Mouse (Mus musculus): ENCODE data around the gene Pbx1. TPM values are rescaled to one million over a fixed set of nuclear protein-coding genes. Genes with fewer than 3 reads are reported as not detected.

Pbx1 gene
- polyA plus RNA-seq, 1 experiment = 11.0 TPM

DNA sequence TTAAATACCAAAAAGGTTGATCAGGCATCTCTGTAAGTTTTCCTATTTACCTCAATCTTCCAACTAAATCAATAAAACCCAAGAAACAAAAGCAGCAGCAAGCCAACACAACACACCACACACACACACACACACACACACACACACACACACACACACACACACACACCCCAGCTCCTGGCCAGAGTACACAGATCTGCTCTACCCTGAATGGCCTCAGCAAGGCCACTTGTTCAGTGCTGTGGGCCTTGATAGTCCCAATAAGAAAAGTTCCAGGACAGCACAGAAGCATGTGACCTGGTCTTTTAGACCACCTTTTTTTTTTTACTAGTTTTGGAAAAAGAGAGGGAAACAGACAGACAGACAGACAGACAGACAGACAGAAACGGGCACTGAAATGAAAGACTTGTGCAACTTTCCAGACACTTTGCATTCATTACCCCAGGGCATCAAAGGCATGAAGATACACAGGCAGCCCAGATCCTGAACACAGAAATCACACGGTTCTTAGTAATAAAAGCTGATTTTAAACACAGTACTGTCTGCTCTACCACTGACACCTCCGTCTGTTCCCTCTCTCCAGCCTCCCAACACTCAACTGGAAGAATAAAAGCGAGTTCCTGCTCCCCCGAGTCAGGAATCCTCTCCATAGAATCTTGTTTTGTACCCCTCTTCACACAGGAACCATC, 6.9 kb downstream of the Pbx1 start:
- Histone ChIP-seq H3K36me3 (ENCODE audit: control insufficient read depth, insufficient read depth, low read length) (peaks cover 3% of the 10 kb centered on the region), H3K4me1 (ENCODE audit: control insufficient read depth, insufficient read depth, insufficient read length, low read length) (peaks cover 6% of the 10 kb centered on the region; the same call in 1 of the 2 replicates), H3K27me3 (ENCODE audit: control insufficient read depth, insufficient read depth, low read length) (no peaks in the 10 kb centered on the region), H3K4me3 (ENCODE audit: low read depth, low read length) (no peak overlapping the region), H3K27ac (ENCODE audit: insufficient read depth, low read depth, low read length) (no peak overlapping the region)
- TF ChIP-seq CTCF (IDR thresholded peaks at IDR 0.05; ENCODE audit: extremely low read depth, insufficient read length, insufficient replicate concordance, low read depth, low read length) (no peak), POLR2A (IDR thresholded peaks at IDR 0.05; ENCODE audit: low read depth, low read length) (no peak)
- WGBS = 56% methylated on average over 5 of the region's 5 CpGs

DNA sequence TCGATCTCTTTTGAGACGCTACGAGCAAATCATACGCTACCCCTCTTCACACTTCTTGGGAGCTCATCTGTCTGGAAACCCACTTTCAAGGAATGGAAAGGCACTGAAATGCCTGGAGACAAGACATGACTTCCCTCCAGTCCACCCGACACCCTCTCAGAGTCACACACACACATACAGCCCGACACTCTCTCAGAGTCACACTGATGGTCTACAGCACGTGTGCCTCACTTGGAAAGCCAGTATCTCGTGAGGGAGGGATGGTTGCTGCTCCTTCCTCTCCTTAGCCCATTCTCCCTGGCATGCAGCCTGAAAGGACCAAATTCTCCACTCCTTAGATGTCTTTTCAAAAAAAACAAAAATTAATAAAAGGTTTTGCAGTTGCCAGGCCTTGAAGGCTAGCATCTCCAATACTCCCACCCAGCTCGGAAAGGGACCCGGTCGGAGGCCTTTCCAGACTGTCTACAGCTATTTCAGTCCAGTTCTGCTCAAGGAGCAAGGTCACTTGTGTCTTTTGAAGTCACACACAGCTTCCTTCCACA, 8.6 kb downstream of the Pbx1 start:
- Histone ChIP-seq H3K4me3 (ENCODE audit: low read depth, low read length) (no peak overlapping the region), H3K27ac (ENCODE audit: insufficient read depth, low read depth, low read length) (no peak overlapping the region), H3K4me1 (ENCODE audit: control insufficient read depth, insufficient read depth, insufficient read length, low read length) (peaks cover 6% of the 10 kb centered on the region; the same call in 1 of the 2 replicates), H3K27me3 (ENCODE audit: control insufficient read depth, insufficient read depth, low read length) (no peaks in the 10 kb centered on the region), H3K36me3 (ENCODE audit: control insufficient read depth, insufficient read depth, low read length) (peaks cover 6% of the 10 kb centered on the region)
- no peak for TF ChIP-seq CTCF (IDR thresholded peaks at IDR 0.05; ENCODE audit: extremely low read depth, insufficient read length, insufficient replicate concordance, low read depth, low read length)
- TF ChIP-seq POLR2A (IDR thresholded peaks at IDR 0.05; ENCODE audit: low read depth, low read length) = no peak
- 78% methylated on average over 11 of the region's 11 CpGs for WGBS

DNA sequence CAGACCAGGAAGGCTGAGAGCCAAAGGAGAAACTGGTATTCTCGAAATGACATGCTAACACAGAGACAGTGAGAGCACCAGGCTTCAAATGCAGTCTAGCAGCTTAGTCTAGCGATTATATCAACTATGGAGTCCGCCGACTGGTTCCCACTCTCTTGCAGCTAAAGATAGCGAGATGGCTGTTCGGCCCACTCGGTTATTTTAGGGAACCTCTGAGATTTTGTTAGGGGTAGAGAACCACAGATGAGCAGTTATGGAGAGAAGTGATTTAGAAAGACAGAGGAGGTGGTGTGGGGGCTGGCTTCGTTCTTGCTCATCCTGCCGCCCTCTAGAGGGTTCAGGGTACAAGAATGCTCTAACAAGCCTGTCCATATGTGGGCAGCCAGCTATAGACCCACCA, 13.2 kb downstream of the Pbx1 start:
- Histone ChIP-seq H3K27ac (ENCODE audit: insufficient read depth, low read depth, low read length) (no peak overlapping the region), H3K27me3 (ENCODE audit: control insufficient read depth, insufficient read depth, low read length) (no peaks in the 10 kb centered on the region), H3K4me1 (ENCODE audit: control insufficient read depth, insufficient read depth, insufficient read length, low read length) (no peaks in the 10 kb centered on the region), H3K4me3 (ENCODE audit: low read depth, low read length) (no peak overlapping the region), H3K36me3 (ENCODE audit: control insufficient read depth, insufficient read depth, low read length) (peaks cover 6% of the 10 kb centered on the region)
- TF ChIP-seq POLR2A (IDR thresholded peaks at IDR 0.05; ENCODE audit: low read depth, low read length) = no peak
- TF ChIP-seq CTCF (IDR thresholded peaks at IDR 0.05; ENCODE audit: extremely low read depth, insufficient read length, insufficient replicate concordance, low read depth, low read length) = no peak
- 91% methylated on average over 9 of the region's 9 CpGs for WGBS

DNA sequence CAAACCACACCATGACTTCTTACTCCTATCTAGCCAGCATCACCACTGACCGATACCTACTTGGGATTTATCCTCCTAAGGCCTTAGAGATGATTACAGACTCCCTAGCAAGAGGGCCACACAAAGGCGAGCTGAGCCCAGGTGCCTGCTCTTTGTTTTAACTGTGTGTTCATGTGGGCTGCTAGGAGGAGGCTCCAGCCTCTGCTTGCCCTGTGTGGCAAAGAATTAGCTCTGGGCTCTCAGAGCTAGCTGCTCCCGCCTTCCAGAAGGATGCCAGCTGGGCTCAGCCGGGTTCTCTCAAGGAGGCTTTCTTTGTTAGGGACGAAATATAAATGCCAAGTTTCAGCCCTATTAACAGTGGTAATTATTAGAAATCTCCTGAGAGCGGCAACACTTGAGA, 14.4 kb downstream of the Pbx1 start:
- Histone ChIP-seq H3K36me3 (ENCODE audit: control insufficient read depth, insufficient read depth, low read length) (peaks cover 6% of the 10 kb centered on the region), H3K27me3 (ENCODE audit: control insufficient read depth, insufficient read depth, low read length) (no peaks in the 10 kb centered on the region), H3K27ac (ENCODE audit: insufficient read depth, low read depth, low read length) (no peak overlapping the region), H3K4me1 (ENCODE audit: control insufficient read depth, insufficient read depth, insufficient read length, low read length) (no peaks in the 10 kb centered on the region), H3K4me3 (ENCODE audit: low read depth, low read length) (no peak overlapping the region)
- 86% methylated on average over 6 of the region's 6 CpGs for WGBS
- TF ChIP-seq CTCF (IDR thresholded peaks at IDR 0.05; ENCODE audit: extremely low read depth, insufficient read length, insufficient replicate concordance, low read depth, low read length) (no peak), POLR2A (IDR thresholded peaks at IDR 0.05; ENCODE audit: low read depth, low read length) (no peak)

DNA sequence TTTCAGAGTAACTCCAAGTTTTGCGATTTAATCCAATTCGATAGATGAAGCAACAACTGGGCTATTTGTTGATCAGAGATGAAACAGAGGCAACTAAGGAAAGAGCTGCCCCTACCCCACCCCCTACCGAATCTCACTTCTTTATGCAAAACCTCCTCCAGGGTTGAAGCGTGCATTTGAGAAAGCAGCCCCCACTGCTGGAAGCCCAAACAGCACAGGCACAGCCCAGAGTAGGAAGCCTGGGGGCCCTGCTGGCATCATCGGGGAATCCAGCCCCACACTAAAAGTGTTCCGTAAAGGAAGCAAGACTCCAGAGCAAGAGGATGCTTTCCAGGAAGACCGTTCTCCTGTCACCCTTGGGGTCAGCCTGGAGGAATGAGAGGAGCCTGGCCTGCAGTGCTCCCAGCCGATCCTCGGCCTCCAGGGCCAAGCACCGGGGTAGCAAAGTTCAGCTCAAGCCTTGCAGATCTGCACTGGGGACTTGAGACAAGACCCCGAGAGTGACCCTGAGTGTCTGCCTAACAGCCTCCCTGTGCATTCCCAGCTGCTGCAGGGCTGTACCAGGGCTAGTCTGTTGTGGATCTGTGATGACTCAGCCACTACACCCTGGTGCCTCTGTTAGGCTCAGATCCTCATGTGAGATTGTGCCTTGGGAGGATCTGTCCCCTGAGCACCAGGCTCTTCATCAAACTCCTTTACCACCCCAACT, 15.2 kb downstream of the Pbx1 start:
- no peak for TF ChIP-seq CTCF (IDR thresholded peaks at IDR 0.05; ENCODE audit: extremely low read depth, insufficient read length, insufficient replicate concordance, low read depth, low read length)
- no peak for TF ChIP-seq POLR2A (IDR thresholded peaks at IDR 0.05; ENCODE audit: low read depth, low read length)
- H3K4me1 ChIP-seq (ENCODE audit: control insufficient read depth, insufficient read depth, insufficient read length, low read length) = no peaks in the 10 kb centered on the region
- WGBS = 73% methylated on average over 11 of the region's 11 CpGs
- H3K4me3 ChIP-seq (ENCODE audit: low read depth, low read length) = no peak overlapping the region
- H3K27ac ChIP-seq (ENCODE audit: insufficient read depth, low read depth, low read length) = no peak overlapping the region
- H3K36me3 ChIP-seq (ENCODE audit: control insufficient read depth, insufficient read depth, low read length) = peaks cover 4% of the 10 kb centered on the region
- no peaks in the 10 kb centered on the region for H3K27me3 ChIP-seq (ENCODE audit: control insufficient read depth, insufficient read depth, low read length)

DNA sequence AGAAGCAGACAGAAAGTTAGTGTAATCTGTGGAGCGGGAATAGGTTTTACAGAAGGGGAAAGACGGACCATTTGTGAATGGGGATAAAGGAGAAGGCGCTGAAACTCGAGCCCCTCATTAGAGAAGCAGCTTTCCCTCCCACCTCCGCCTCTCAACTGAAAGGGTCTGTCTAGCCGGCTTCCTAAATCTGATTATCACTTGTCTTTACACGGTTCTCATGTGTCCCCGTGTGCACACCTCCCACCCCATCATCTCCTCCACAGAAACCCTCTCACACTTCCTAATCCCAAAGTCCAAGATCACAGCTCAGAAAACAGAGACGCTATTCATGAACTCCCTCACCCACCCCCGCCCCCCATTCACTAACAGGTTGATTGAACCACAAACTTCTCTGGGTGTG, 21.5 kb downstream of the Pbx1 start:
- no peak overlapping the region for H3K27ac ChIP-seq (ENCODE audit: insufficient read depth, low read depth, low read length)
- TF ChIP-seq CTCF (IDR thresholded peaks at IDR 0.05; ENCODE audit: extremely low read depth, insufficient read length, insufficient replicate concordance, low read depth, low read length) (no peak), POLR2A (IDR thresholded peaks at IDR 0.05; ENCODE audit: low read depth, low read length) (no peak)
- WGBS = 43% methylated on average over 10 of the region's 10 CpGs

DNA sequence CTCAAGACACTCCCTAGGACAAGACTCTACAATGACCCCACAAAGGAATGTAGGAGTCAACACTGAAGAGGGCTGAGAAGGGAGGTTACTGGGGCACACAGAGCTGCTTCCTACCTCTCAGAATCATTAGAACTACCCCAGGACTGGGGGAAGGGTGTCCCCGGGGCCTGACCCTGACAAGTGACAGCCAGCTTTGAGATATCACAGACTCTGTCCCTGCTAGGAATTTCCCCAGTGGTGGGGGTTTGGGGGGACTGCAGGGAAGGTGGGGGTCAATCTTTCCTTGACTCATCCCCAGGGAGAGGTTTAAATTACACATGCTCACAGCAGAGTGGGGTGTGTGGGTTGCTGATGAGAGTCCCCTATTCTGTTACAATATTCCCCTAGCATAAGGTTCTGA, 22.0 kb downstream of the Pbx1 start:
- no peaks in the 10 kb centered on the region for H3K36me3 ChIP-seq (ENCODE audit: control insufficient read depth, insufficient read depth, low read length)
- H3K4me3 ChIP-seq (ENCODE audit: low read depth, low read length) = no peak overlapping the region
- H3K27ac ChIP-seq (ENCODE audit: insufficient read depth, low read depth, low read length) = no peak overlapping the region
- no peaks in the 10 kb centered on the region for H3K27me3 ChIP-seq (ENCODE audit: control insufficient read depth, insufficient read depth, low read length)
- whole genome bisulfite sequencing = 60% methylated on average over 1 of the region's 1 CpGs
- H3K4me1 ChIP-seq (ENCODE audit: control insufficient read depth, insufficient read depth, insufficient read length, low read length) = no peaks in the 10 kb centered on the region
- TF ChIP-seq POLR2A (IDR thresholded peaks at IDR 0.05; ENCODE audit: low read depth, low read length) = no peak
- no peak for TF ChIP-seq CTCF (IDR thresholded peaks at IDR 0.05; ENCODE audit: extremely low read depth, insufficient read length, insufficient replicate concordance, low read depth, low read length)

More for the DNA sequence above, 21.5 kb downstream of the Pbx1 start:
- no peak overlapping the region for H3K4me3 ChIP-seq (ENCODE audit: low read depth, low read length)
- H3K27me3 ChIP-seq (ENCODE audit: control insufficient read depth, insufficient read depth, low read length) = no peaks in the 10 kb centered on the region
- H3K36me3 ChIP-seq (ENCODE audit: control insufficient read depth, insufficient read depth, low read length) = no peaks in the 10 kb centered on the region
- H3K4me1 ChIP-seq (ENCODE audit: control insufficient read depth, insufficient read depth, insufficient read length, low read length) = no peaks in the 10 kb centered on the region

All from small intestine, adult 2 months (tissue).